9 mouse cellular contexts compared by ENCODE assay signal in genomic region chr2:73277709-73278075, GRCm38 (mm10). TPM values are rescaled to one million over a fixed set of nuclear protein-coding genes. Genes with fewer than 3 reads are reported as not detected.
DNase-seq lines count a peak whose midpoint lies in the region; ATAC-seq and TF ChIP-seq lines count a peak whose summit lies in the region.
"Had no signal": no experiment of that assay in that cellular context is flagged by ENCODE, and none has a peak within 500 bp of the region (broad histone marks: within the 10 kb centered on the region; RNA-seq: fewer than 3 reads in every experiment).

No protein-coding gene starts in this region.

- DNase-seq in kidney, adult 8-10 months: no peak
- peak; percentile 45 for DNase-seq in brain, embryonic 14.5 days (ENCODE audit: low read depth)
- DNase-seq in frontal cortex, adult 2 months (ENCODE audit: extremely low spot score in 1 of 2, low spot score in 1 of 2): no peak
- no peak for DNase-seq in urinary bladder, postnatal 4 days (ENCODE audit: low spot score in 2 of 2)

- peak; percentile 12; the same call in 1 of the 2 replicates for ATAC-seq in kidney, embryonic 15.5 days (replicated peaks; ENCODE audit: low FRiP score)
- no peak for ATAC-seq in heart, embryonic 14.5 days (ENCODE audit: insufficient number of reproducible peaks, insufficient read depth, low FRiP score, low read depth)
- no peak for ATAC-seq in midbrain, embryonic 12.5 days (ENCODE audit: low FRiP score, low read depth)
- ATAC-seq in granulocyte monocyte progenitor cell, adult 5-6 weeks (replicated peaks; ENCODE audit: poor library complexity, severe bottlenecking): no peak

- H3K9ac ChIP-seq in kidney, embryonic 15.5 days: no peak overlapping the region
- no peak overlapping the region for H3K9ac ChIP-seq in heart, embryonic 14.5 days (ENCODE audit: low read length)
- no peak overlapping the region; the same call in 1 of the 2 replicates for H3K9ac ChIP-seq in midbrain, embryonic 12.5 days (replicated peaks)

- no peak overlapping the region for H3K27ac ChIP-seq in kidney, embryonic 15.5 days
- no peak overlapping the region for H3K27ac ChIP-seq in heart, embryonic 14.5 days (replicated peaks in 1 of 2; ENCODE audit: control insufficient read depth in 1 of 2, insufficient read depth in 1 of 2, low read depth in 2 of 2, low read length in 2 of 2)
- H3K27ac ChIP-seq in midbrain, embryonic 12.5 days (replicated peaks): peak overlapping the region; percentile 72
- H3K27ac ChIP-seq: kidney, postnatal 0 days had no signal

- TF ChIP-seq CTCF in brain, embryonic 14.5 days (IDR thresholded peaks at IDR 0.05; ENCODE audit: borderline replicate concordance, extremely low read depth, insufficient read depth, insufficient read length): no peak

- no peaks in the 10 kb centered on the region for H3K36me3 ChIP-seq in kidney, embryonic 15.5 days
- no peaks in the 10 kb centered on the region for H3K36me3 ChIP-seq in heart, embryonic 14.5 days (ENCODE audit: control insufficient read depth, insufficient read depth, low read length)
- no peaks in the 10 kb centered on the region for H3K36me3 ChIP-seq in midbrain, embryonic 12.5 days

- peak overlapping the region; percentile 48 for H3K4me2 ChIP-seq in kidney, embryonic 15.5 days
- peak overlapping the region; percentile 2; the same call in 1 of the 2 replicates for H3K4me2 ChIP-seq in heart, embryonic 14.5 days (ENCODE audit: low read length)
- peak overlapping the region; percentile 47 for H3K4me2 ChIP-seq in midbrain, embryonic 12.5 days (replicated peaks)

- TF ChIP-seq POLR2A in brain, embryonic 14.5 days (IDR thresholded peaks at IDR 0.05; ENCODE audit: borderline replicate concordance, extremely low read depth, insufficient read depth, insufficient read length, poor library complexity, severe bottlenecking): no peak

- WGBS in kidney, embryonic 15.5 days: 3% methylated on average over 18 of the region's 18 CpGs
- WGBS in heart, embryonic 14.5 days: 7% methylated on average over 18 of the region's 18 CpGs
- under 1% methylated on average over 18 of the region's 18 CpGs for WGBS in midbrain, embryonic 12.5 days

- peaks cover 58% of the 10 kb centered on the region for H3K4me1 ChIP-seq in kidney, embryonic 15.5 days
- peaks cover 7 to 42% of the 10 kb centered on the region in 2 experiments for H3K4me1 ChIP-seq in heart, embryonic 14.5 days (ENCODE audit: control insufficient read depth in 2 of 2, insufficient read depth in 2 of 2, low read length in 2 of 2)
- peaks cover 47% of the 10 kb centered on the region for H3K4me1 ChIP-seq in midbrain, embryonic 12.5 days

- H3K4me3 ChIP-seq in kidney, embryonic 15.5 days (replicated peaks): peak overlapping the region; percentile 26
- H3K4me3 ChIP-seq in heart, embryonic 14.5 days (ENCODE audit: control insufficient read depth in 1 of 2, insufficient read depth in 1 of 2, low read depth in 1 of 2, low read length in 2 of 2): peak overlapping the region in 1 of 2 experiments; percentile 8; a peak in 2 of 4 replicates
- H3K4me3 ChIP-seq in midbrain, embryonic 12.5 days: peak overlapping the region; percentile 33

- H3K9me3 ChIP-seq in kidney, embryonic 15.5 days (replicated peaks): no peaks in the 10 kb centered on the region
- H3K9me3 ChIP-seq in heart, embryonic 14.5 days (ENCODE audit: control insufficient read depth, low read length): no peaks in the 10 kb centered on the region
- no peaks in the 10 kb centered on the region for H3K9me3 ChIP-seq in midbrain, embryonic 12.5 days

- peaks cover 83% of the 10 kb centered on the region for H3K27me3 ChIP-seq in kidney, embryonic 15.5 days
- peaks cover 65% of the 10 kb centered on the region for H3K27me3 ChIP-seq in heart, embryonic 14.5 days (ENCODE audit: control insufficient read depth, insufficient read depth, low read length)
- peaks cover 73% of the 10 kb centered on the region for H3K27me3 ChIP-seq in midbrain, embryonic 12.5 days

RNA-seq across cellular contexts. Expression of gene Sp9, which starts 6.0 kb away (rescaled TPM):
- 0.06 TPM in 1 of 2 replicates, not detected in the other for polyA plus RNA-seq in kidney, embryonic 15.5 days (2015; fragmentation: Nextera tagmentation; extraction: Ambion mirVana)
- polyA plus RNA-seq in brain, embryonic 14.5 days (2012; rRNA removed): 14.6 and 16.9 TPM in 2 replicates
- polyA plus RNA-seq in heart, embryonic 14.5 days (2014; fragmentation: Nextera tagmentation; extraction: Ambion mirVana): not detected in 2 replicates
- 4.6 and 7.6 TPM in 2 replicates for polyA plus RNA-seq in midbrain, embryonic 12.5 days (2016; fragmentation: Nextera tagmentation; extraction: Ambion mirVana)
- not detected in 2 replicates for total RNA-seq in granulocyte monocyte progenitor cell, adult 5-6 weeks (2014; fragmentation: Nextera tagmentation)
- not detected in 2 replicates for total RNA-seq in granulocyte monocyte progenitor cell, adult 5-6 weeks (2017)
- 16.7 and 20.5 TPM in 2 replicates for polyA plus RNA-seq in frontal cortex, adult 2 months (2012; rRNA removed)
- polyA plus RNA-seq: kidney, postnatal 0 days had no signal

RNA-seq across cellular contexts. Expression of gene Scrn3, which starts 34.7 kb away (rescaled TPM):
- polyA plus RNA-seq in kidney, embryonic 15.5 days (2015; fragmentation: Nextera tagmentation; extraction: Ambion mirVana): 18.5 TPM in 2 replicates
- 6.4 and 6.8 TPM in 2 replicates for polyA plus RNA-seq in brain, embryonic 14.5 days (2012; rRNA removed)
- polyA plus RNA-seq in heart, embryonic 14.5 days (2014; fragmentation: Nextera tagmentation; extraction: Ambion mirVana): 13.7 and 14.3 TPM in 2 replicates
- polyA plus RNA-seq in midbrain, embryonic 12.5 days (2016; fragmentation: Nextera tagmentation; extraction: Ambion mirVana): 9.7 and 11.3 TPM in 2 replicates
- total RNA-seq in granulocyte monocyte progenitor cell, adult 5-6 weeks (2014; fragmentation: Nextera tagmentation): 5.5 and 9.2 TPM in 2 replicates
- total RNA-seq in granulocyte monocyte progenitor cell, adult 5-6 weeks (2017): 9.0 and 9.6 TPM in 2 replicates
- polyA plus RNA-seq in frontal cortex, adult 2 months (2012; rRNA removed): 25.5 and 26.0 TPM in 2 replicates

RNA-seq across cellular contexts. Expression of gene Cir1, which starts 34.8 kb away (rescaled TPM):
- 24.5 and 25.8 TPM in 2 replicates for polyA plus RNA-seq in kidney, embryonic 15.5 days (2015; fragmentation: Nextera tagmentation; extraction: Ambion mirVana)
- polyA plus RNA-seq in brain, embryonic 14.5 days (2012; rRNA removed): 20.5 and 21.3 TPM in 2 replicates
- 15.4 and 19.0 TPM in 2 replicates for polyA plus RNA-seq in heart, embryonic 14.5 days (2014; fragmentation: Nextera tagmentation; extraction: Ambion mirVana)
- polyA plus RNA-seq in midbrain, embryonic 12.5 days (2016; fragmentation: Nextera tagmentation; extraction: Ambion mirVana): 24.7 and 28.3 TPM in 2 replicates
- 9.9 and 11.6 TPM in 2 replicates for total RNA-seq in granulocyte monocyte progenitor cell, adult 5-6 weeks (2014; fragmentation: Nextera tagmentation)
- 14.0 and 14.1 TPM in 2 replicates for total RNA-seq in granulocyte monocyte progenitor cell, adult 5-6 weeks (2017)
- 30.5 and 35.5 TPM in 2 replicates for polyA plus RNA-seq in frontal cortex, adult 2 months (2012; rRNA removed)

RNA-seq across cellular contexts. Expression of gene Ola1, which starts 59.0 kb away (rescaled TPM):
- polyA plus RNA-seq in kidney, embryonic 15.5 days (2015; fragmentation: Nextera tagmentation; extraction: Ambion mirVana): 88.9 and 97.6 TPM in 2 replicates
- polyA plus RNA-seq in brain, embryonic 14.5 days (2012; rRNA removed): 36.7 and 43.9 TPM in 2 replicates
- polyA plus RNA-seq in heart, embryonic 14.5 days (2014; fragmentation: Nextera tagmentation; extraction: Ambion mirVana): 62.7 and 67.6 TPM in 2 replicates
- 81.1 and 88.0 TPM in 2 replicates for polyA plus RNA-seq in midbrain, embryonic 12.5 days (2016; fragmentation: Nextera tagmentation; extraction: Ambion mirVana)
- 114 and 138 TPM in 2 replicates for total RNA-seq in granulocyte monocyte progenitor cell, adult 5-6 weeks (2014; fragmentation: Nextera tagmentation)
- 177 and 178 TPM in 2 replicates for total RNA-seq in granulocyte monocyte progenitor cell, adult 5-6 weeks (2017)
- polyA plus RNA-seq in frontal cortex, adult 2 months (2012; rRNA removed): 66.4 and 73.9 TPM in 2 replicates
